Mouse (Mus musculus): ENCODE results near the gene Tnr. TPM values are rescaled to one million over a fixed set of nuclear protein-coding genes. Genes with fewer than 3 reads are reported as not detected.

Gene Tnr
- polyA plus RNA-seq, 1 experiment from 2014 or later: not detected

GRCm38 (mm10) chr1:159920571-159920970 lies 397.0 kb downstream of the Tnr start:
- H3K4me2 ChIP-seq: no peak overlapping the region
- H3K9me3 ChIP-seq (ENCODE audit: low read depth, low read length): no peaks in the 10 kb centered on the region
- TF ChIP-seq CTCF (IDR thresholded peaks at IDR 0.05; ENCODE audit: low read depth): no peak
- H3K27me3 ChIP-seq (ENCODE audit: insufficient read depth, low read length): no peaks in the 10 kb centered on the region
- H3K4me3 ChIP-seq (ENCODE audit: low read depth, low read length): no peak overlapping the region
- no peak overlapping the region for H3K9ac ChIP-seq
- DNase-seq (no peak), ATAC-seq (ENCODE audit: insufficient read depth) (no peak)
- WGBS: 75% methylated on average over 2 of the region's 2 CpGs
- H3K27ac ChIP-seq (ENCODE audit: low read depth): no peak overlapping the region
- no peaks in the 10 kb centered on the region for H3K36me3 ChIP-seq (ENCODE audit: insufficient read depth)
- peaks cover 15% of the 10 kb centered on the region for H3K4me1 ChIP-seq (ENCODE audit: insufficient read depth)

GRCm38 (mm10) chr1:159923010-159923409 lies 399.4 kb downstream of the Tnr start:
- no peak overlapping the region for H3K9ac ChIP-seq
- H3K9me3 ChIP-seq (ENCODE audit: low read depth, low read length): no peaks in the 10 kb centered on the region
- H3K36me3 ChIP-seq (ENCODE audit: insufficient read depth): no peaks in the 10 kb centered on the region
- peaks cover 15% of the 10 kb centered on the region for H3K4me1 ChIP-seq (ENCODE audit: insufficient read depth)
- WGBS: 64% methylated on average over 7 of the region's 7 CpGs
- no peak overlapping the region for H3K4me2 ChIP-seq
- TF ChIP-seq CTCF (IDR thresholded peaks at IDR 0.05; ENCODE audit: low read depth): no peak
- H3K27ac ChIP-seq (ENCODE audit: low read depth): no peak overlapping the region
- ATAC-seq (ENCODE audit: insufficient read depth) (peak; percentile 72; the same call in 1 of the 2 replicates), DNase-seq (peak; percentile 65)
- H3K27me3 ChIP-seq (ENCODE audit: insufficient read depth, low read length): no peaks in the 10 kb centered on the region
- no peak overlapping the region for H3K4me3 ChIP-seq (ENCODE audit: low read depth, low read length)

DNA sequence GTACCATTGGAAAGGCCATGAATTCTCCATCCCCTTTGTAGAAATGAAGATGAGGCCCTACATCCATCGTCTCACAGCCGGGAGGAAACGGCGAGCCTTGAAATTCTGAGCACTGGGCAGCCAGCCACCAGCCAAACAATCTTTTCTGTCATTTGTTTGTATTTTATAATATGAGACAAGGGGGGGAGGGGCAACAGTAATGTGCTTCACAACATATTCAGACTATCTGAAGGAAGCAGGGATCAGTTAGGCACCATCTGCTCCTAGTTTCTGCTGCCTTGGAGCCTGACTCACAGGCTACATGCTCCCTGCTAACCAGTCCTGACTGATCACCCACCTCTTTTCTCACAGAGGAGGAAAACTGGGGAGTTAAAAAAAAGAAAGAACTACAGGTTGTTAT lies 400.5 kb downstream of the Tnr start:
- Histone ChIP-seq H3K27ac (ENCODE audit: low read depth) (peak overlapping the region; percentile 18; the same call in 1 of the 2 replicates), H3K27me3 (ENCODE audit: insufficient read depth, low read length) (no peaks in the 10 kb centered on the region), H3K9ac (no peak overlapping the region), H3K36me3 (ENCODE audit: insufficient read depth) (no peaks in the 10 kb centered on the region), H3K4me2 (no peak overlapping the region), H3K4me3 (ENCODE audit: low read depth, low read length) (no peak overlapping the region), H3K4me1 (ENCODE audit: insufficient read depth) (peaks cover 15% of the 10 kb centered on the region), H3K9me3 (ENCODE audit: low read depth, low read length) (no peaks in the 10 kb centered on the region)
- WGBS: 31% methylated on average over 4 of the region's 4 CpGs
- TF ChIP-seq CTCF (IDR thresholded peaks at IDR 0.05; ENCODE audit: low read depth): no peak
- DNase-seq (peak; percentile 90), ATAC-seq (ENCODE audit: insufficient read depth) (peak; percentile 95)

GRCm38 (mm10) chr1:159924684-159925083 lies 401.1 kb downstream of the Tnr start:
- H3K27me3 ChIP-seq (ENCODE audit: insufficient read depth, low read length): no peaks in the 10 kb centered on the region
- TF ChIP-seq CTCF (IDR thresholded peaks at IDR 0.05; ENCODE audit: low read depth): no peak
- H3K4me1 ChIP-seq (ENCODE audit: insufficient read depth): peaks cover 15% of the 10 kb centered on the region
- no peak overlapping the region for H3K27ac ChIP-seq (ENCODE audit: low read depth)
- 80% methylated on average over 5 of the region's 5 CpGs for WGBS
- ATAC-seq (ENCODE audit: insufficient read depth): no peak
- H3K4me3 ChIP-seq (ENCODE audit: low read depth, low read length): no peak overlapping the region
- no peak overlapping the region for H3K4me2 ChIP-seq
- H3K36me3 ChIP-seq (ENCODE audit: insufficient read depth): no peaks in the 10 kb centered on the region
- no peaks in the 10 kb centered on the region for H3K9me3 ChIP-seq (ENCODE audit: low read depth, low read length)
- no peak for DNase-seq
- no peak overlapping the region for H3K9ac ChIP-seq

GRCm38 (mm10) chr1:159928681-159929335 lies 405.2 kb downstream of the Tnr start:
- DNase-seq (peak; percentile 26), ATAC-seq (ENCODE audit: insufficient read depth) (no peak)
- WGBS: 71% methylated on average over 9 of the region's 9 CpGs
- Histone ChIP-seq H3K27ac (ENCODE audit: low read depth) (no peak overlapping the region), H3K4me1 (ENCODE audit: insufficient read depth) (peaks cover 8% of the 10 kb centered on the region), H3K9ac (no peak overlapping the region), H3K4me3 (ENCODE audit: low read depth, low read length) (no peak overlapping the region), H3K27me3 (ENCODE audit: insufficient read depth, low read length) (no peaks in the 10 kb centered on the region), H3K4me2 (no peak overlapping the region), H3K36me3 (ENCODE audit: insufficient read depth) (no peaks in the 10 kb centered on the region), H3K9me3 (ENCODE audit: low read depth, low read length) (no peaks in the 10 kb centered on the region)
- no peak for TF ChIP-seq CTCF (IDR thresholded peaks at IDR 0.05; ENCODE audit: low read depth)

GRCm38 (mm10) chr1:159932092-159932491 lies 408.5 kb downstream of the Tnr start:
- no peak for DNase-seq
- no peak overlapping the region for H3K4me2 ChIP-seq
- no peak overlapping the region for H3K4me3 ChIP-seq (ENCODE audit: low read depth, low read length)
- no peaks in the 10 kb centered on the region for H3K36me3 ChIP-seq (ENCODE audit: insufficient read depth)
- no peak overlapping the region for H3K27ac ChIP-seq (ENCODE audit: low read depth)
- peak; percentile 21; the same call in 1 of the 2 replicates for TF ChIP-seq CTCF (IDR thresholded peaks at IDR 0.05; ENCODE audit: low read depth)
- no peaks in the 10 kb centered on the region for H3K4me1 ChIP-seq (ENCODE audit: insufficient read depth)
- no peak overlapping the region for H3K9ac ChIP-seq
- H3K27me3 ChIP-seq (ENCODE audit: insufficient read depth, low read length): no peaks in the 10 kb centered on the region
- no peaks in the 10 kb centered on the region for H3K9me3 ChIP-seq (ENCODE audit: low read depth, low read length)
- no peak for ATAC-seq (ENCODE audit: insufficient read depth)

DNA sequence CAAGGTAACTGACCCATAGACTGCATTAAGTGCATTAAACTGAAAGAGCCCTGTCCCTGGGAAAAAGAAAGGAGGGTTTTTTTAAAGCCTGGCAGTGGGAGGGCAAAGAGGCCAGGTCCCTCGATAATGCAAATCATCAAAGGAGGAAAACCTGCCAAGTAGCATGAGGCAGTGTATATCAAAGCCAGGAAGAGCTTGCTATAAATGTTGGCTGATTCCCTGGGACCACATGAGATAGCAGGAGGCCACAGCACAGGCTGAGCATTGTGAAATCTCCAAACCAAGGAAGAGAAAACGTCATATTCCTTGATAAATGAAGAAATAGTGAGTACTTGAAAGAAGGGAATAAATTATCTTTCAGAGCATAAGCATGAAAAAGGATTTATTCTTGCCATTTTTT lies 409.0 kb downstream of the Tnr start:
- WGBS: 33% methylated on average over 2 of the region's 2 CpGs
- no peak for TF ChIP-seq CTCF (IDR thresholded peaks at IDR 0.05; ENCODE audit: low read depth)
- DNase-seq: no peak
- H3K9me3 ChIP-seq (ENCODE audit: low read depth, low read length): no peaks in the 10 kb centered on the region
- H3K9ac ChIP-seq: no peak overlapping the region
- H3K4me1 ChIP-seq (ENCODE audit: insufficient read depth): no peaks in the 10 kb centered on the region
- H3K4me2 ChIP-seq: no peak overlapping the region
- no peak for ATAC-seq (ENCODE audit: insufficient read depth)
- H3K27me3 ChIP-seq (ENCODE audit: insufficient read depth, low read length): no peaks in the 10 kb centered on the region
- H3K36me3 ChIP-seq (ENCODE audit: insufficient read depth): no peaks in the 10 kb centered on the region
- H3K27ac ChIP-seq (ENCODE audit: low read depth): no peak overlapping the region
- H3K4me3 ChIP-seq (ENCODE audit: low read depth, low read length): no peak overlapping the region

Data from lung, embryonic 14.5 days (tissue).